Mouse (Mus musculus) adrenal gland, adult (tissue): ENCODE measurements around the gene Hist2h3c2.
"Not testable (repeated sequence)": the region's sequence is repeated elsewhere in the genome, so short reads cannot be mapped to it uniquely, and the experiment has no call there.

Source experiments
- DNase-seq, 2 experiments: peaks; one replicate each; pipeline ENCODE4 v3.0.0; 2022 to 2023; ENCODE audit warnings: low spot score in 1 of 2; ENCODE audit not compliant: inconsistent age in 2 of 2

The Hist2h3c2 gene

GRCm38 (mm10) chr3:96261623-96262022 is 22.7 kb upstream of the Hist2h3c2 start:
- peak in 1 of 2 experiments; percentile 52 for DNase-seq

DNA sequence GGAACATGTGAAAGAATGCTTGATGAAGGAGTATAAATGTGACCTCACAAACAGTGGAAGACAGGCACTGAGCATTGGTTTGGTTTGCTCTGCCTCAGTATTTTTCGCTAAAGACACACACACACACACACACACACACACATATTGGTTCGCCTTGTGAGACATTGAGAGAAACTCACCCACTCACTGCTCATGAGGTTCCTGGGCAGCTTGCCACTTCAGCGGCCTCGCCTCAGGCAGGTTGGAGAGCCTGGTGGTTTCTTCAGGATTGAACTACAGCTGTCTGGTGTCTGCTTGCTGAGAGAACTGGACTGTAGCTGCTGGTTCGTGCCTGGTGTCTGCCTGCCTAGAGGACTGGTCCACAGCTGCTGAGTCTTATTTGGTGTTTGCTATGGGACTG is 21.3 kb upstream of the Hist2h3c2 start:
- DNase-seq = no peak

GRCm38 (mm10) chr3:96257190-96257589 is 18.3 kb upstream of the Hist2h3c2 start:
- no peak for DNase-seq

GRCm38 (mm10) chr3:96255926-96256593 is 17.1 kb upstream of the Hist2h3c2 start:
- DNase-seq = no peak

- DNase-seq = no peak
Measured at GRCm38 (mm10) chr3:96254683-96255355, 15.9 kb upstream of the Hist2h3c2 start.

GRCm38 (mm10) chr3:96251787-96252186 is 12.9 kb upstream of the Hist2h3c2 start:
- DNase-seq = no peak

GRCm38 (mm10) chr3:96250890-96251289 is 12.0 kb upstream of the Hist2h3c2 start:
- no peak for DNase-seq

DNA sequence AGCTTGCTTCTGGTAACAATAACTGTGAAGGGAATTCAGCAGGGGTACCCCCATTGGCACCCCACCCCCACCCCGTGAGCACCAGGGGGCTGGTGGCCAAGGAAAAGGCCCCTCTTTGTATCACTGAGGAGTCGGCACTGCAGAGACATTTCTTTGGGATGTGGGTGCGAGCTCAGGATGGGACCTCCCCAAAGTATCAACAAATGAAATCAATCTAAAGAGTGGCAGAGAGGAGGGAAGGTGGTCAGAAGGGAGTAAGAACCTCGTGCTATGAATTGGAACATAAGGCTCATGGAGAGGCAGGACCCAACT is 10.1 kb upstream of the Hist2h3c2 start:
- DNase-seq = no peak

GRCm38 (mm10) chr3:96248141-96249033 is 9.5 kb upstream of the Hist2h3c2 start:
- DNase-seq = no peak

DNA sequence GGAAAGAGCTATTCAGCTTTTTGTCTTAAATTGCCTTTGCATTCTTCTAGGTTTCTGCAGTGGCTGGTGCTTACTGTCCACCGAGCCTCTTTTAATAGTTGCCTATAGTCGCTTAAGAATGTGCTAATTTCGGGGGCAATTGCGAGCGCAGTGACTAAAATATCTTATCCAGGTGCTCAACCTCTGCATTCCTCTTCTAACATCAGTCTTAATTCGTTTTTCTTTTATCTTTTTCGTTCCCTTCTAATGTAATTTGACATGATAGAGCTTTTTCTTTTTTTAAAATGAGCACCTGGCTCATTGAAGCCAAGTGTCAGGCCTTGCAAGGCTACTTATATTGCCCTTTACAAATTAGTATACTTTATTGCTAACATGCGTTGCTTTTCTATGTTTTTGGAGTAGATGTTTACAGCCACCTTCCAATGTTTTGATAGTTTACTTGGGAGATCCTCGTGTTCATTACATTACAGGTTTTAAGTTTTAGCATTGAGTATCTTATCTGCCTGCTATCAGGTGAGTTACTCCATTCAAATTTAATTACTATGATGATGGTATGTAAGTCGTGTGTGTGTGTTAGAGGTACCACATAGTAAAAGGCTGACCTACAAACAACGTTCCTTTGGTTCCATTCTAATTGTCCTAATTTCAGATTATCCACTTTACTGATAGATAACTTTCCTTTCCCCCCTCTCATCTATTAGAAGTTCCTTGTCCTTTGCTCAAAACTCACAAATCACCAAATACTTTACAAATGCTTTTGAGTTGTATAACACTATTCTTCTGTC is 8.6 kb upstream of the Hist2h3c2 start:
- peak in 1 of 2 experiments; percentile 45 for DNase-seq

DNA sequence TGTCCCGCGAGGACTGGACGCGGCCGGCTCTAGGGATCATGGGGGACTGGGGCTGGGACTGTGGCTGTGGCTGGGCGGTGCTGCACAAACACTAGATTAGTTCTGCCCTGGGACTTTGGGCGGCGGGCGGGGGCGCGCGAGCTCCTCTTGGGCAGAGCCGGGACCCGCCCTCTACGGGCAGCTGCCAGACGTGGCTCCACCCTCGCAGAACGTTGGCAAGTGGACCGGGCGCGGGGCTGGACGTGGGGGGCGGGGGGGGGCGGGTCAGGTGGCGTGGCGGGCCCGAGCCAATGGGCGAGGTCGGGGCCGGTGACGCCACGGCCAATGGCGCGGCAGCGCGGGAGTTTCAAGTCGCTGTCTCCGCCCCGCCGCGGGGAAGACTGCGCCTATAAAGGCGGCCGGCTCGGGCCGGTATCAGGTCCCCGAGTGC is 7.5 kb upstream of the Hist2h3c2 start, which contains the start of gene Hist2h3c1:
Hist2h3c1 (plus strand) TSS at position 259 of the 430 bp plus-strand sequence.
- not testable (repeated sequence) for DNase-seq

DNA sequence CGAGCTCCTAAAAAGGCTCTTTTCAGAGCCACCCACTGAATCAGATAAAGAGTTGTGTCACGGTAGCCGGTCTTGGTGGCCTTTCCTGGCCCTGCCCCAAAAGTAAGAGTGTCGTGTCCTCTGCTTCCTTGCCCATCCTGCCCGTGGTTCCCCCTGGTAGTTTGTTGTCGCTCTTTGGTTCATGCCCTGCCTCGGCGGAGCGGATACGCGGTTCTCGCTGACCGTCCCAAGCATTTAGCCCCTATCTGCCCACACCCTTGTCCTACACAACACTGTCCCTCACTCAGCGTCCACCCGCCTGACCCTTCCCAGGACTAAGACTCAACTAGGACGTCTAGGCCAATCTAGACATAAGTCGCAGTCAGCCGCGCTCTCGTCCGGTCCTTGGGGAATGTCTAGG is 7.1 kb upstream of the Hist2h3c2 start:
- DNase-seq = peak in 1 of 2 experiments; percentile 39

DNA sequence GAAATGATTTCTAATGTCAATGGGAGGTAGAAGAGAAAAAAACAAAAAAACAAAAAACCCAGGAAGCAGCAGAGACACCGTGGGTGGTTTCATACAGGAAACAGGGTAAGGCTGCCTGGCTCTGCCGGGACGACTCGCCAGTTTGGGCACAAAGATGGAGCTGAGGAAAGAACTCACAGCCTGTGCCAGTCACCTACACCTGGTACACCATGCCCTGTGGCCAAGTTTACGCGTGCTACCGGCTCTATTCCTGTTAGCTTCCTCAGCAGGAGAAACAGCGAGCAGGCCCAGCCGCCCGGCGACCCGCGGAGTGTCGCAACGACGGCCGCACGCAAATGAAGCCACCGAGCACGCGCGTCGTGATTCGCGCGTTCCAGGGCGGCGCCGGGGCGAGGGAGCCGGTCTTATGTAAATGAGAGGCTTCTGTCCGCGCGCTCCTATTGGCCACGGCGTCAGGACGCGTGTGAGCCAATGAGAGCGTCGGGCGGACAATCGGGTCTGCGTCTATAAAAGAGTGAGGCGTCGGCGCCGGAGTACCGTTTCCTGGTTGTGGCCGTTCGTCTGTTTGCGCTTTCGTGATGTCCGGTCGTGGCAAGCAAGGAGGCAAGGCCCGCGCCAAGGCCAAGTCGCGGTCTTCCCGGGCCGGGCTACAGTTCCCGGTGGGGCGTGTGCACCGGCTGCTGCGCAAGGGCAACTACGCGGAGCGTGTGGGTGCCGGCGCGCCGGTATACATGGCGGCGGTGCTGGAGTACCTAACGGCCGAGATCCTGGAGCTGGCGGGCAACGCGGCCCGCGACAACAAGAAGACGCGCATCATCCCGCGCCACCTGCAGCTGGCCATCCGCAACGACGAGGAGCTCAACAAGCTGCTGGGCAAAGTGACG is 6.3 kb upstream of the Hist2h3c2 start, which contains the start of gene Hist2h2aa1:
Hist2h2aa1 (plus strand) TSS at position 495 of the 884 bp plus-strand sequence.
- DNase-seq = peak; percentile 92 to 97

GRCm38 (mm10) chr3:96243921-96244572 is 5.1 kb upstream of the Hist2h3c2 start:
- peak in 1 of 2 experiments; percentile 72 for DNase-seq

DNA sequence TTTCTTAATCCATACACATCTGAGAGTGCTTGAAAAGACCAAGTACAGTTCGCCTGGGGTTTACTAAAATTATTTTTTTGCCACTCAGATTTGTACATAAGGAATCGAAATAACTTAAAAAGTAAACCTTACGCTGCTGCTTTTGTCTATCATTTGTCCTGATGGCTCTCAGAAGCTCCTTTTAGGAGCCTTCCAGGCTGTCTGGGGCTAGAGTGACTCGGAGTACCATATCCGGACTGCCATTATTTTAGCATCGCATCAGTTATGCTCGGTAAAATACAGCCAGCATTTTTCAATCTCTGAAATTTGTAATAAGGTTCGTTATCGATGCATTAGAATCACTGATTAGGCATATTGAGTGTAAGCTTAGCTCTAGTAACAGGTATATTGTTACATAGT is 1.9 kb upstream of the Hist2h3c2 start:
- DNase-seq = no peak

- DNase-seq = peak; percentile 98 to 100
Measured at GRCm38 (mm10) chr3:96239949-96240798, 1.2 kb upstream of the Hist2h3c2 start, which contains the start of gene Hist2h2aa2. Gene Hist2h2aa2 (minus strand): TSS chr3:96240276.

- peak in 1 of 2 experiments; percentile 72 for DNase-seq
Measured at GRCm38 (mm10) chr3:96237904-96238511, 919 bp downstream of the Hist2h3c2 start.
